Mouse (Mus musculus) brain, adult 2 months (tissue): ENCODE data around the gene Rab33b.

Source experiments
- DNase-seq: peaks from one replicate; pipeline ENCODE4 v3.0.0; 2011; ENCODE audit warnings: low read depth, low spot score

Gene Rab33b

DNA sequence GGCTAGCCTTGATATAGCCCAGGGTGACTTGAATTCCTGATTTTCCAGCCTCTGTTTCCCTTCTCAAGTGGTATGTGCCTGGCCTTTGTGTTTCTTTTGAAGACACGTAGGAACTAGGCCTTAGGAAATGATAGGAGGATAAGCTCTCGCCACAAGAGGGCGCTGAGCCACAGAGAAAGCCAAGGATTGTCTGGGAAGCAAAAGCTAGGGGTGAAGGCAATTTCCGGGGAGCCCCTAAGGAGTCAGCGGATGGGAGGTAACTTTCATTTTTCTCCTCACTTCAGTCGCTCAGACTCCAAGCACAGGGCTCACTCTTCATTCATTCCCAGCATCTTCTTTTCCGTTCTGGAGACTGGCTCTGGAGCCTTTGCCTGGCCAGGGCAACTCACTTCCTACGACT lies 27.2 kb downstream of the Rab33b start:
- peak; percentile 95 for DNase-seq

DNA sequence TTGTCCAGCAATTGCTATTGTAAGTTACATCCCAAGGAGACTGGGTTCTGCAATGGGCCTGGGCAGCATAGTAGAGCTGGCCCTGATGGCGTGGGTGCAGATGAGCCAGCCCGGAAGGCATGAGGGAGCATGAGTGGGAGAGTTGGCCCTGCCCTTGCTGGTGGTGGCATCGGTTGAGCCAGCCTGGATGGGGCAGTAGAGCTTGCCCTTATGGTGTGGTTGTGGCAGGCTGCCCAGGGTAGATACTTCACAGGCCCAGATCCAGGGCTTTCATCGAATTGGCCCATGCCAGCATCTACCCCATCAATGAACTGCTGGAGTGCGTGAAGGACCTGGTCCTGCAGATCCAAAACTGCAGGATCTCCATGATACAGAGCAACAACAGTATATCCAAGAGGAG lies 28.3 kb downstream of the Rab33b start:
- peak; percentile 44 for DNase-seq

DNA sequence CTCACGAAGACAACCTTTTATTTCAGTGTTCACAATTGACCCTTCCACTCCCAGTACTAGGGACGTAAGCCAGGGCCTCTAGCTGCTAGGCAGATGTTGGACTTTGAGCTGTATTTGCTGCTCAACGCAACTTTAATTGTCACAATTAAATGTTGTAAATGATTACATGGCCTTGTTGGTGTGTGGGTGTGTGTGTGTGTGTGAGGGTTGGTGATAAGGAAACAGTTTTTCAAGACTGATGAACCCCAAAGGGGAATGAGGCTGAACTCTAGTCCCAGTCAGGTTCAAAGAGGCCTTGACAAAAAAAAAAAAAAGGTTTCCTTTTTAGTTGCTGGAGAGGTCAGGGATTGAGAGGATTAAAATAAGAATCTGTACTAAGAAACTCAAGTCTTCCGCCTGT lies 33.7 kb downstream of the Rab33b start:
- DNase-seq, result no peak

DNA sequence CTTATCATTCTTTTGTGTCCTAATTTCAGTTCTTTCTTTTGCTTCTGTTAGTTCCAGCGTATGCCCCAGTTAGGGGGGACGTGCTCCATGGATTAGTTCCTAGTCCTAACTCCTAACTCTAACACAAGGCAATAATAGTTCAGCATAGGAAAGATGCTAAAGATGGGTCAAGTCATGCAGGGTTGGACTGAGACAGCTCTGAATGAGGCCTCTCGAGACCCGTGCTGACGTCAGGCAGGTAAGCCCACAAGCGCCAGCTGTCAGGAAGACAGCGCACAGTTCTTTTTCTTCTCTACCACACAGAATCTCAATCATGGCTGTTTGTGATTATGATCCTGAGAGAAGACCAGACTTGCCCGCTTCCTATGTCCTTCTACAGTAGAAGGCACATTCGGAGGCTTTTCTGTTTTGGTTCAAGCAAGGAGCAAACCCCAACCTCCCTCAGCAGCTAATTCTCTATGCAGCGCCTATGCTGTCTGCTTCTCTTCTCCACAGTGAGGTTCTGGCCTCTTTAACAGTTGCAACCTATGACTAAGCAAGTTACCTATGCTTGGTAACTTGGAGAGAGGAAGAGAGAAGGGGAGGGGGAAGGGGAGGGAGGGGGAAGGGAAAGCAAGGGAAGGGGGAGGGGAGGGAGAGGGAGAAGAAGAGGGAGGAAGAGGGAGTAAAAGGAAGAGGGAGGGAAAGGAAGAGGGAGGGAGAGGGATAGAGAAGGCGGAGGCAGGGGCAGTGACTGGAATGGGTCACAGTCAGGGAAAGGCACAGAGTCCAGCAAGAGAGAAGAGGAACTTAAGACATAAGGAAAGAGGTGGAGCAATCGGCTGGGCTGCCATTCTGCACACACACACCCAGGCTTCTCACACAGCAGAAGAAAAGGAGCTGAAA lies 34.4 kb downstream of the Rab33b start:
- no peak for DNase-seq

DNA sequence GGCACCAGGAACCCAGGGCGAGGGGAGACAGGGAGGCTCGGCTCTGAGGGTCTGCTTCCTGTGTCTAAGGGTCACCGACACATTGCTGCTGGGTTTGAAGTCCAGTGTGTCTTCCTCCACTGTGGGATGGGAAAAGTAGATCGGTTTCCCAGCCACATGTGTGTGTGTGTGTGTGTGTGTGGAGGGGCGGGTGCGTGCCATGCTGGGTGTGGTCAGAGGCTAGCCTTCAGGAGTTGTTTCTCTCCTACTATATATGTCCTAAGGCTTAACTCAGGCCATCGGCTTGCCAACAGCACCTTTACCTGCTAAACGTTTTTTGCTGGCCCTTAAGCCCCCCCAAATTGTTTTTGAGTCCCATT lies 35.0 kb downstream of the Rab33b start:
- DNase-seq, result no peak

DNA sequence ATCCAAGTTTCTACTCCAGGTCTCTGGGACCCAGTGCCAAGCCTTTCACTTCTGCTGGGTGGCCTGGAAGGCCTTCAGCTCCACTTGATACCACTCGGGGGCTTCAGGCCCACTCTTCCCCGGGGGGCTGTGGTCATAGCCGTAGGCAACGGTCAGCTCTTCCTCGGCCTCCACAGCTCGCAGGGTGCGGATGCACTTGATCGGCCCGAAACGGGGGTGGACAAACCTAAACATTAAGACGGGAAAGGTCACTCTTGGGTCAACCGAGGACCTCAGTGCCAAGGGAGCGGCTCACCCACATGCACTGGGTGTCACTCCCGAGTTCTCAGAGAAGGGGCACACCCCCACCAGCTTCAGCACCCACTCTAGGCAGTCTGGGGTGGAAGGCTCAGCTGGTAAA lies 37.5 kb downstream of the Rab33b start:
- no peak for DNase-seq

DNA sequence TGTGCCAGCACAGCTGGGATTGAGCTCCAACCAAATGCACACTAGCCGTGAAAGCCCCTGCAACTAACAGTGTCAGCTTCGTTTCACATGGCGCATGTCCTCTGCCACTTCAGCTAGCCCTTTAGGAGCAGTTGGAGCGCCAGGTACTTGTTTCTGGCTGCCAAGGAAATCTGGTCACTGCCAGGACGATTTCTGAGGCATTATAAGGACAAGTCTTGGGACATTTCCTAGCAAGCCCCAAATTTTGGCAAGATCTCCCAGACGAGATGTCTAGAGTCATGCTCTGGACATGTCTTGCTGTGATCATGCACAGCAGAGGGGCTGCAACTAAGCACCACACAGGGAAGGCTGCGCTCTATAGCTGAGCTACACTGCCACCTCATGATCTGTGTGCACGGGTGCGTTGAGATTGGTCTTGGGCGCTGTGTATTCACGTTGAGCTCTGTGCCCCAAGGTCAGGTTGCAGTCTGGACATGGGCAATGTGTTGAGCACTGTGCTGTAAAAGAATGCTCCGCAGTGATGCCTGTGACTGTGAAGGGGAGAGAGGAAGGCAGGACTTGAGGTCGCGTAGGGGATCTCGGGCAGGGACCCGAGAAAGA lies 41.6 kb downstream of the Rab33b start:
- DNase-seq, result peak; percentile 74

DNA sequence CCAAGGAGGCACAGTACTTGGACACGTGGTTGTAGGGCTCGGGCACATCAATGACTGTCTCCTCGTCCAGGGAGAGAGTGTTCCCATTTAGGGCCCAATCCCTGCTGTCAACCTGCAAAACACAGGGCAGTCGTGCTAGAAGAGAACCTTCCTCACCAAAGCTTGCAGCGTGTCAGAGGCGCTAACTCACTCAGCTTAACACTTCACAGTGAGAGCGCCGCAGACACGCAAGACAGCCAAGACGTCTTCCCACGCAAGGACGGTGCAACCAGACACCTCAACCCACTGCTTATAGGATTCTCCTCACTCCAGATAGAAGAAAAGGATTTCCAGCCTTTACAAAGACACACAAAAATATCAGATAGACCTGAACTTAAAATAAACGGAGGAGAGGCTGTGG lies 43.2 kb downstream of the Rab33b start:
- DNase-seq, result peak; percentile 88

DNA sequence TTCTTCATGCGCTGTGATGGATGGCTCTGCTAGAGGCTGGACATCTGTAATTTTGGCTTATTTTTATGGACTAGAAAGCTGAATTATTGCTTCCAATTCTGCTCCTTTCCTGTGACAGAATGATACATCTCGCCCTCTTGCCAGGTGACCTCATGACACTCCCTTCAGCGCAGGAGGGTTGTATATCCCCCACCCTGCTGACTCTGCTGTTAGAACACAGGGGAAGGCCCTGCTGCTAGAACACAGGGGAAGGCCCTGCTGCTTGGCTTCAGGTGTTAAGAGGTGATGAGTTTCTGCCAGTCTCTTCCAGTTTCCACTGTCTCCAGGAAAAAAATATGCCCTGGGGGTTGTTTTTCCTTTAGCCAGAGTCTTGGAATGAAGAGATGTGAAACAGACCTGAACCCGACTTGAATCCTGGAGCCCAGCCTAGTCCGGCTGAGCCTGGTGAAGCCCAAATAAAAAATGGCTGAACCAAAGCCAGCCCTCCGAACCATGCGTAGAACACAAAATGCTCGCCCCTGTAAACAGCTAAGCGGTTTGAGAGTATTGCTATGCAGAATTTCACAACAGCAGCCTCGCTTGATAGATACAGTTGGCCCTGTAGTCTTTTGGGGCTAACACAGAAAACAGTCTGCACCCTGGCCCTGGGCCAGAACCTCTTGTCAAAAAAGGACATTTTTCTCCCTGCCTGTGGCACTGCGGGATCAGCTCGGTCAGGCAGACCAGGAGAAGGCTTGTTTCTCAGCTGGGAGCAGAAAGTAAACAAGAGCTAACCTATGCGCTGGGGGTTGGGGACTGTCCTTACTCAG lies 48.0 kb downstream of the Rab33b start:
- peak; percentile 96 for DNase-seq

DNA sequence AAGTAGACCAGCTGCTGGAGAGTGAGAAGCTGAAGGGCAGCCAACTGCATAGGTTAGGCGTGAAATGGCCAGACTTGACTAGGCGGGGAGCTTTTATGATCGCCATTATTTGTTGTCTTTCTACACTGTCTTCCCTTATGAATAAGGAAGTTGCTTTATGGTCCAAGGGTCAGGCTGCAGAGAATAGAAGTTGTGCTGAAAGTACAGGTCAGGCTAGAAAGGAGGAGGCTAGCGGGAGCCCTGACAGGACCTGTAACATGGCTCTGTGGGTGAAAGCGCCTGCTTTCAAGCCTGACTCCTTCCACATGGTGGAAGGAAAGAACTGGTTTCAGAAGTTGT lies 48.5 kb downstream of the Rab33b start:
- no peak for DNase-seq

DNA sequence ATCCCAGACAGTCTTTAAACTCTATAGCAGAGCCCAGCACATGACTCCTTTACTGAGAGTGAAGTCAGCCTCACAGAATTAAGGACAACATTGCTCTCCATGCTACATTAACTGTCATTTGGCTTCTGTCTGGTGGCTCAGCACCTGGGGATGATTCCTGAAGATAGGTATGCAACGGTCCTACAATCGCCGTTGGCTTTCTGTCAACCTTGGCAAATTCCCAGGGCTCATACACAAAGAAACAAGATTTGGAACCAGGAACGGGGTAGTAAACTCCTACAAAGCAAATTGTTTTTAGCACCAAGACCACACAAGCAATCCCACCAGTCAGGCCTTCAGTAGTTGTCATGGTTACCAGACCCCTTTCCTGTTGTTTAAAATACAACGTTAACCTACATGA lies 49.9 kb downstream of the Rab33b start:
- no peak for DNase-seq

DNA sequence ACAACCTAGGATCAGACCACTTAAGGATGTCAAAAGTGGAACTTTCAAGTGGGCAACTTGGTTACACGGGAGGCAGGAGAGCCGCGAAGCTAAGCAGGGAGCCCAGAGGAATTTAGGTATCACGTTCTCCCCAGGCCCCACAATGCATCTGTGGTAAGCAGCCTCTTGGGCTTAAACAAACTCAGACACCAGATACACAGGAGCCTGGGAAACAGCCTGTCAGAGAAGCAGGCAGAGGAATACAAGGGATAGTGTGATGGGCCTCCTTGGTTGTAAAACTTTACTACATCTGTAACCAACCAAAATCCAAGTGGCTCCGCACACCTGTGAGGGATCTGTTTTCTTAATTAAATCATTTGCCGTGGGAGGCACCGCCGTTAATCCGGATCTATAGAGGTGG lies 50.3 kb downstream of the Rab33b start:
- DNase-seq, result no peak

DNA sequence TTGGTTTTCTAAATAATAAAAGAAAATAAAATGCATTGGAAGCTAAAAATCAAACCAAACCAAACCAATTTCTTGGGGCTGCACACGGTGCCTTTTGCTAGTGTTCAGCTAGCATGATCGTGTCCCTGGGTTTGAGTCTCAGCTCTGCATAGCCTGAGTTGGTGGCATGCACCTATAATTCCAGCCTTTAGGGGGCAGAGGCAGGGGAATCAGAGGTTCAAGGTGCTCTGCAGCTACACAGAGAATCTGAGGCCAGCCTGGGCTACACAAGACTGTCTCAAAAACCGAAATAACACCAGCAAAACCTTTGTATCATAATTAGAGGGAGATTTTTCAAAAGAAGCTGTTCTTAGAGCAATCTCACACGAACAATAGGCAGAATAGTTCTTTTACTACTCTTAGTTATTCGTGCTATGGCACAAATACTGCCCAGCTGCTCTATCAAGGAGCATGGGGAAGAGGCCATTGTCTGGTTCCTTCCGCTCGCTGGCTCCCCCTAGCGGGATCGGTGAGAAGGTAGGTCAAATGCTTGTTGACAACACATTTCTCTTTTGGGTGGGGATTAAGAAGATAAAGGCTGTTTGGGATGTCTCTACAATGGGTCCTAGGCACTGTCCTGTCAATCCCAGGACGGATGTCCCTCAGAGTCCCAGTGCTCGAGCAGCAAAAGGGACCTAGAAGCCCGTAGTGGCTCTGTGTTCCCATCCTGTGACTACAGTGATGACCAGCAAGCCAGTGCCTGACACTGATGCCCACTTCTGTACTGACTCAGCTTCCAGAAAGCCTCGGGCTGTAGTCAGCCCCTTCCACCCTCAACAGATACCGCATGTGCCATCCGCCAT lies 56.1 kb downstream of the Rab33b start:
- DNase-seq, result peak; percentile 82

DNA sequence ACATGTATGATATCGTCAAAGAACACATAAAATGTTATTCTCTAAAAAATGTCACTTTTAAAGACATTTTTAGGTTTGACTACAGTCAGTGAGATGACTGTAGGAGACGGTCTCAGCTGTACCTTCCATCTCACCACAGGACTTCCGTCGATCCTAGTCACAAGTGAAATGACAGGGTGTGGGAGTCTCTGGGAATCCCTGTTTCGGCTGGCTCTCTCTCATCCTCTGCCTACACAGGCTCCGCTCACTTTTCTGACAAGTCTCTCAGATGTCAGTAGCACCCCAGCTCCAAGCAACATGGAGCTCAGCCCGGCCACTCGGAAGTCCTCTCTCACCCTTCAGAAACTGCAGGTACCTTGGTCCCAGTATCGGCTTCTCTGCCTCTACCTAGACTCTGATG lies 56.9 kb downstream of the Rab33b start:
- peak; percentile 57 for DNase-seq

DNA sequence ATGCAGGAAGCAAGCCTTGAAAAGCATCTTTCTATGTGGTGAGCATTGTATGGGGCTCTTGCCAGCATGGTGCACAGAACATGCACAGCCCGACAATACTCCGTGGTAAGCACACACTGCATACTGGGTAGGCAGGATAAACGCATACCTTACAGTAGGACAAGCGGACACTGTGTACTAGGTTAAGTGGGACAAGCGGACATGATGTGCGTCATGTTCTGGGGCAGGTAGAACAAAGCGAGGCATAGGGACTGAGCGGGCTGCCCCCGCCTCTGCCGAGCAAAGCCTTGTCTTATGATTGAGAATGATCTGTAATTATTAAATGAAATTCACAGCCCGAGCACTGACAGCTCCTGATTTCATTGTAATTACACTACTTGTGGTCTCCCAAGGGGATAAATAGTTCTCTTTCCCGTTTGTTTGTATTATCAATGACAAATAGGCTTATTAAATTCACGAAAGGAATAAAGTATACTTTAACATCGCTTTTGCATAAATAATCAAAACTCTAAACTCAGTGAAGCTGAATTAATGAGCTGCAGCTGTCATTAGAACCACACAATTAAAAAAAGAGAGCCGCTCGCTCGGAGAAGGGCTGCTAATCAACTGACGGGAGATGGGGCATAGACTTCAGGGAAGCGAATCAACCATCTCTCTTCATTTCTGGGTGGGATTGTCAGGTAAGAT lies 60.9 kb downstream of the Rab33b start:
- no peak for DNase-seq
